Mouse (Mus musculus) heart, postnatal 0 days (tissue): ENCODE results near the gene Gm20532.

Source experiments
- CTCF ChIP-seq: IDR thresholded peaks from 2 replicates; pipeline ENCODE4 v1.5.1; 2016; ENCODE audit warnings: antibody characterized with exemption, control low read depth, low read depth
- EP300 ChIP-seq: IDR thresholded peaks from 2 replicates; pipeline ENCODE4 v1.6.1; 2016; ENCODE audit warnings: antibody characterized with exemption, low read depth

DNA sequence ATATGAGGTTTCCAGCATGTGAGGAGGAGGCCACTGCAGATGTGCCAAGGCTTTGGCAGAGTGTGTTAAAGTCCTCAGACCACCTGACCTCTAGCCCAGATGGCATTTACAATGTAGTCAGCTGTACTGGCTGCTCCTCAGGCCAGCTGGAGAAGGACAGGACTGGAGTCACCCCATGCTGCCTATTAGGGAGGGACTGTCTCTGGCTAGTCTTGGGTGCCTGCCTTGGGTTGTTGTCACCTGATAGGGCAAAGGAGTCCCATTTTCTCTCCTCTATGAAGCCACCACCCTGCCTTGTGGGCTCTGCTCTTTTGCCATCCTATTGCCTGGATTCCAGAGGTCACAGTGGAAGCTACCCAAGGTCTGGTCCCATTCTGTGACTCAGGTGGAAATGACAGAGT lies 22.8 kb downstream of the Gm20532 start:
- TF ChIP-seq CTCF, result no peak
- no peak for TF ChIP-seq EP300
